Mouse (Mus musculus) kidney, embryonic 16.5 days (tissue): Measurements from ENCODE around the gene Hipk1. TPM values are rescaled to one million over a fixed set of nuclear protein-coding genes. Genes with fewer than 3 reads are reported as not detected.

Source experiments
- ATAC-seq: fragments of 200-750 bp; cut with Nextera tagmentation; 2 replicates; pipeline ENCODE4 v1.8.0; 2017; ENCODE audit warnings: moderate TSS enrichment; ENCODE audit not compliant: low FRiP score, low TSS enrichment
- H3K27ac ChIP-seq: fragments of 300-500 bp; sonication (generic); 2 replicates; pipeline ENCODE4 v1.5.1; 2014; ENCODE audit warnings: low read length
- H3K27me3 ChIP-seq: fragments of 300-500 bp; sonication (generic); 2 replicates; pipeline ENCODE4 v1.6.1; 2014; ENCODE audit warnings: low read length, control low read depth, mixed read lengths; ENCODE audit not compliant: insufficient read depth
- H3K36me3 ChIP-seq: fragments of 300-500 bp; sonication (generic); 2 replicates; pipeline ENCODE4 v1.6.1; 2014; ENCODE audit warnings: low read length, control low read depth, mixed read lengths; ENCODE audit not compliant: insufficient read depth
- H3K4me1 ChIP-seq: fragments of 300-500 bp; sonication (generic); 2 replicates; pipeline ENCODE4 v1.6.1; 2014; ENCODE audit warnings: low read length, control low read depth, mixed read lengths; ENCODE audit not compliant: insufficient read depth
- H3K4me2 ChIP-seq: fragments of 300-500 bp; sonication (generic); replicated peaks from 2 replicates; pipeline ENCODE4 v1.6.1; 2014; ENCODE audit warnings: low read depth, low read length
- H3K4me3 ChIP-seq: fragments of 300-500 bp; sonication (generic); 2 replicates; pipeline ENCODE4 v1.5.1; 2014; ENCODE audit warnings: mild to moderate bottlenecking, low read length
- H3K9ac ChIP-seq: fragments of 300-500 bp; sonication (generic); replicated peaks from 2 replicates; pipeline ENCODE4 v1.6.1; 2014; ENCODE audit warnings: low read length
- H3K9me3 ChIP-seq: fragments of 300-500 bp; sonication (generic); 2 replicates; pipeline ENCODE4 v1.6.1; 2016; ENCODE audit warnings: low read length, control low read depth
- WGBS: fragments of 180-500 bp; shearing (Covaris S2); extraction: QIAGEN DNeasy Blood & Tissue Kit; methylation state at CpG from one replicate; pipeline ENCODE4 v1.1.7; 2014; 5-methylcytosine and 5-hydroxymethylcytosine counted together
- polyA plus RNA-seq: library from polyadenylated mRNA; unstranded; fragments of >200 nt; fragmentation: Nextera tagmentation; extraction: Ambion mirVana; gene quantifications from 2 replicates; pipeline ENCODE4 v1.2.1, GENCODE M21; 2015

Hipk1 gene
- polyA plus RNA-seq, 1 experiment from 2014 or later, result 11.3 TPM

GRCm38 (mm10) chr3:103727813-103728326, 63.5 kb downstream of the Hipk1 start:
- no peak overlapping the region for H3K9ac ChIP-seq
- no peak for ATAC-seq
- no peak overlapping the region for H3K27ac ChIP-seq
- H3K4me3 ChIP-seq, result no peak overlapping the region
- no peaks in the 10 kb centered on the region for H3K36me3 ChIP-seq
- 26% methylated on average over 2 of the region's 2 CpGs for WGBS
- no peaks in the 10 kb centered on the region for H3K4me1 ChIP-seq
- no peaks in the 10 kb centered on the region for H3K27me3 ChIP-seq
- H3K4me2 ChIP-seq, result no peak overlapping the region
- H3K9me3 ChIP-seq, result no peaks in the 10 kb centered on the region

GRCm38 (mm10) chr3:103726642-103727041, 64.7 kb downstream of the Hipk1 start:
- Histone ChIP-seq H3K36me3 (no peaks in the 10 kb centered on the region), H3K9ac (no peak overlapping the region), H3K27ac (no peak overlapping the region), H3K4me2 (no peak overlapping the region), H3K4me1 (0 out of 2 replicates have a peak, but pooled peaks cover under 1% of the 10 kb centered on the region), H3K27me3 (no peaks in the 10 kb centered on the region), H3K4me3 (no peak overlapping the region), H3K9me3 (no peaks in the 10 kb centered on the region)
- ATAC-seq, result no peak
- WGBS, result 67% methylated on average over 3 of the region's 3 CpGs

GRCm38 (mm10) chr3:103724137-103724536, 67.2 kb downstream of the Hipk1 start:
- Histone ChIP-seq H3K4me1 (peaks cover 9% of the 10 kb centered on the region; the same call in 1 of the 2 replicates), H3K4me2 (no peak overlapping the region), H3K27me3 (no peaks in the 10 kb centered on the region), H3K9me3 (no peaks in the 10 kb centered on the region), H3K27ac (no peak overlapping the region), H3K9ac (no peak overlapping the region), H3K36me3 (no peaks in the 10 kb centered on the region), H3K4me3 (no peak overlapping the region)
- ATAC-seq, result no peak
- 57% methylated on average over 3 of the region's 3 CpGs for WGBS

GRCm38 (mm10) chr3:103718728-103719127, 72.6 kb downstream of the Hipk1 start:
- Histone ChIP-seq H3K4me3 (no peak overlapping the region), H3K27ac (no peak overlapping the region), H3K9me3 (no peaks in the 10 kb centered on the region), H3K9ac (no peak overlapping the region), H3K36me3 (no peaks in the 10 kb centered on the region), H3K4me1 (peaks cover 20% of the 10 kb centered on the region; the same call in 1 of the 2 replicates), H3K4me2 (no peak overlapping the region), H3K27me3 (no peaks in the 10 kb centered on the region)
- 57% methylated on average over 4 of the region's 4 CpGs for WGBS
- ATAC-seq, result no peak

- Histone ChIP-seq H3K4me2 (no peak overlapping the region), H3K27ac (peak overlapping the region; percentile 82), H3K4me1 (peaks cover 20% of the 10 kb centered on the region; the same call in 1 of the 2 replicates), H3K27me3 (no peaks in the 10 kb centered on the region), H3K4me3 (no peak overlapping the region), H3K9me3 (no peaks in the 10 kb centered on the region), H3K9ac (no peak overlapping the region), H3K36me3 (no peaks in the 10 kb centered on the region)
- WGBS, result 39% methylated on average over 15 of the region's 15 CpGs
- peak; percentile 52; the same call in 1 of the 2 replicates for ATAC-seq
These were observed 74.3 kb downstream of the Hipk1 start for GRCm38 (mm10) chr3:103716774-103717760.

- 41% methylated on average over 11 of the region's 11 CpGs for WGBS
- Histone ChIP-seq H3K4me2 (no peak overlapping the region), H3K27me3 (no peaks in the 10 kb centered on the region), H3K36me3 (no peaks in the 10 kb centered on the region), H3K9ac (no peak overlapping the region), H3K4me1 (peaks cover 17% of the 10 kb centered on the region; the same call in 1 of the 2 replicates), H3K27ac (0 out of 2 replicates have a peak overlapping the region, but pooled peaks have one; percentile 66), H3K9me3 (no peaks in the 10 kb centered on the region), H3K4me3 (no peak overlapping the region)
- ATAC-seq, result peak; percentile 80
These were observed 75.3 kb downstream of the Hipk1 start for GRCm38 (mm10) chr3:103715762-103716693.

GRCm38 (mm10) chr3:103714942-103715341, 76.4 kb downstream of the Hipk1 start:
- H3K9me3 ChIP-seq, result no peaks in the 10 kb centered on the region
- WGBS, result 82% methylated on average over 8 of the region's 8 CpGs
- no peak overlapping the region for H3K9ac ChIP-seq
- peaks cover 17% of the 10 kb centered on the region; the same call in 1 of the 2 replicates for H3K4me1 ChIP-seq
- no peaks in the 10 kb centered on the region for H3K36me3 ChIP-seq
- H3K27me3 ChIP-seq, result no peaks in the 10 kb centered on the region
- H3K27ac ChIP-seq, result no peak overlapping the region
- no peak overlapping the region for H3K4me2 ChIP-seq
- ATAC-seq, result no peak
- no peak overlapping the region for H3K4me3 ChIP-seq

GRCm38 (mm10) chr3:103714236-103714875, 77.0 kb downstream of the Hipk1 start:
- no peak for ATAC-seq
- H3K4me2 ChIP-seq, result no peak overlapping the region
- no peaks in the 10 kb centered on the region for H3K36me3 ChIP-seq
- peaks cover 14% of the 10 kb centered on the region; the same call in 1 of the 2 replicates for H3K4me1 ChIP-seq
- no peak overlapping the region for H3K9ac ChIP-seq
- no peaks in the 10 kb centered on the region for H3K27me3 ChIP-seq
- H3K9me3 ChIP-seq, result no peaks in the 10 kb centered on the region
- 75% methylated on average over 7 of the region's 7 CpGs for WGBS
- H3K4me3 ChIP-seq, result no peak overlapping the region
- no peak overlapping the region for H3K27ac ChIP-seq

- no peak overlapping the region for H3K9ac ChIP-seq
- no peak overlapping the region for H3K27ac ChIP-seq
- H3K27me3 ChIP-seq, result no peaks in the 10 kb centered on the region
- 0 out of 2 replicates have a peak, but pooled peaks cover 2% of the 10 kb centered on the region for H3K4me1 ChIP-seq
- H3K36me3 ChIP-seq, result no peaks in the 10 kb centered on the region
- H3K4me2 ChIP-seq, result no peak overlapping the region
- H3K4me3 ChIP-seq, result no peak overlapping the region
- no peaks in the 10 kb centered on the region for H3K9me3 ChIP-seq
- 94% methylated on average over 4 of the region's 4 CpGs for WGBS
- ATAC-seq, result no peak
These were observed 79.2 kb downstream of the Hipk1 start for GRCm38 (mm10) chr3:103712196-103712595.
